Mouse (Mus musculus) small intestine, adult 2 months (tissue): Measurements from ENCODE around the gene Cacna1b.

Source experiments
- CTCF ChIP-seq: fragments of 200-500 bp; IDR thresholded peaks from 2 replicates; pipeline ENCODE4 v1.5.1; 2012; ENCODE audit warnings: low read depth, mild to moderate bottlenecking, control low read depth, inconsistent platforms, low read length, moderate library complexity, mixed read lengths; ENCODE audit not compliant: insufficient replicate concordance, insufficient read length; ENCODE audit errors: extremely low read depth
- POLR2A ChIP-seq: fragments of 200-500 bp; IDR thresholded peaks from 2 replicates; pipeline ENCODE4 v1.6.1; 2012; ENCODE audit warnings: low read depth, mild to moderate bottlenecking, control low read depth, inconsistent platforms, low read length, moderate library complexity

GRCm38 (mm10) chr2:24668598-24668997 is 94.4 kb downstream of the Cacna1b start:
- TF ChIP-seq CTCF (no peak), POLR2A (no peak)
